Mouse (Mus musculus) heart, adult 2 months (tissue): ENCODE data around the gene Otulinl.

ENCODE experiments used
- CTCF ChIP-seq: fragments of 200-600 bp; IDR thresholded peaks from 2 replicates; pipeline ENCODE4 v1.8.1; 2022; ENCODE audit warnings: antibody characterized with exemption, mild to moderate bottlenecking, moderate library complexity
- EP300 ChIP-seq: fragments of 200-500 bp; IDR thresholded peaks from 2 replicates; pipeline ENCODE4 v1.6.1; 2011; ENCODE audit warnings: low read depth, low read length, control low read depth; ENCODE audit not compliant: insufficient read depth
- POLR2A ChIP-seq: fragments of 200-500 bp; IDR thresholded peaks from 2 replicates; pipeline ENCODE4 v1.6.1; 2011; ENCODE audit warnings: mild to moderate bottlenecking, low read depth, low read length, control low read depth; ENCODE audit not compliant: insufficient read depth

- no peak for TF ChIP-seq CTCF
- no peak for TF ChIP-seq EP300
- TF ChIP-seq POLR2A, result no peak
Measured at GRCm38 (mm10) chr15:27627794-27628193, 53.6 kb downstream of the Otulinl start.
